Mouse (Mus musculus) stomach, postnatal 0 days (tissue): ENCODE results near the gene Fkbp1b.

Source experiments
- CTCF ChIP-seq: IDR thresholded peaks from 2 replicates; pipeline ENCODE4 v1.5.1; 2016; ENCODE audit warnings: antibody characterized with exemption, low read depth, mild to moderate bottlenecking, moderate library complexity
- EP300 ChIP-seq: optimal IDR thresholded peaks from 2 replicates; pipeline ENCODE3; 2016; ENCODE audit warnings: antibody characterized with exemption

DNA sequence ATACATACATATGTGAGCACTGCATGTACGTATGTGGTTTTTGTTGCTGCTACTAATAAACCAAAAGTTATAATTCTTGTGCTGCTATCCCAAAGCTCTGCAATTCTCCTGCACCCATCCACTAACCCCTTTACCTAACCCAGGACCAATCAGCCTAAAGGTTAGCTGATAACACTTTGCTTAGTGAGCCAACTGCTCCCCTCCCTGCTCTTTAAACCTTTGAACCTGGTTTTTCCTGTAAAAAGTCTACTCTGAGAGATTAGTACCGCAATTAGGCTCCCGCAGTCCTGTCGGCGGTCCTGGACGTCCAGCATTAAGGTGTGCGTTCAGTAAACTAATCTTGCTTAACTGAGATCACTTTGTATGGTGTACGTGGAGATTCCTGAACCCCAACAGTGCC is 34.2 kb upstream of the Fkbp1b start:
- TF ChIP-seq CTCF (no peak), EP300 (no peak)
